ENCODE assay signal across 8 mouse cellular contexts in the genomic region with DNA sequence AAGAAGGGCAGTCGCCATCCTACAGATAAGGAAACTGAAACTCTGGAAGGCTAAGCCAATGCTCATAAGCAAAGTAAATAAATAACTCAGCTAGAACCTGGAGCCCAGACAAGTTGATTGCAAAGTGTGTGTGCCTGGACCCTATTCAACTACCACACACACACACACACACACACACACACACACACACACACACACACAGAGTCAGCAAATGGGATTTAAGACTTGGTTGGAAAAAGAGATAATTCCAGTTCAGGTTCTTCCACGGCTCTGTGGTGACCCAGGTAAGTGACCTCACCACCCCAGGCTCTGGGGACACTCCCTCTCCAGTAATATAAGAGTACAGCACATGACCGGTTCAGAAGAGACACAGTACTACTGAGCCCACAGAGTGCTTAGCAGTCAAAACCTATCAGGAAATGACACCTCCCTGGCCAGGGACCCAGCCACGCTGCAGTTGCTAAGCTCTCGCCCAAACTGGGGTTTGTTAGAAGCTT. TPM values are rescaled to one million over a fixed set of nuclear protein-coding genes. Genes with fewer than 3 reads are reported as not detected.
DNase-seq lines count a peak whose midpoint lies in the region; ATAC-seq and TF ChIP-seq lines count a peak whose summit lies in the region.

No protein-coding gene starts in this region.

- 53% methylated on average over 5 of the region's 5 CpGs for WGBS in limb, embryonic 14.5 days
- WGBS in limb, embryonic 10.5 days: 67% methylated on average over 5 of the region's 5 CpGs
- WGBS in intestine, postnatal 0 days: 5% methylated on average over 5 of the region's 5 CpGs

- no peaks in the 10 kb centered on the region for H3K27me3 ChIP-seq in limb, embryonic 14.5 days (ENCODE audit: control insufficient read depth, insufficient read depth, low read length)
- no peaks in the 10 kb centered on the region for H3K27me3 ChIP-seq in limb, embryonic 10.5 days (ENCODE audit: low read depth, poor library complexity, severe bottlenecking)
- H3K27me3 ChIP-seq in intestine, postnatal 0 days (replicated peaks; ENCODE audit: control insufficient read depth, insufficient read depth, low read length): no peaks in the 10 kb centered on the region

- no peak; the same call in 1 of the 2 replicates for TF ChIP-seq CTCF in intestine, postnatal 0 days (IDR thresholded peaks at IDR 0.05; ENCODE audit: low read depth)

- DNase-seq in limb, embryonic 14.5 days (ENCODE audit: low spot score): peak; percentile 12
- no peak for DNase-seq in limb, embryonic 10.5 days (ENCODE audit: low spot score)
- peak; percentile 27 for DNase-seq in fibroblast of lung, adult 2 months (ENCODE audit: low read depth)
- peak; percentile 51 for DNase-seq in lung, postnatal 25 days (ENCODE audit: low spot score)
- DNase-seq in frontal cortex, postnatal 14 days (ENCODE audit: low spot score in 2 of 2): no peak
- no peak for DNase-seq in right cerebral cortex, adult 2 months (ENCODE audit: low spot score in 2 of 2)
- no peak for DNase-seq in layer of hippocampus, adult 9-10 months (ENCODE audit: low spot score)

- H3K9me3 ChIP-seq in limb, embryonic 14.5 days (ENCODE audit: control insufficient read depth, low read length): no peaks in the 10 kb centered on the region
- no peaks in the 10 kb centered on the region for H3K9me3 ChIP-seq in limb, embryonic 10.5 days (replicated peaks)
- no peaks in the 10 kb centered on the region for H3K9me3 ChIP-seq in intestine, postnatal 0 days (ENCODE audit: control insufficient read depth)

- H3K4me1 ChIP-seq in limb, embryonic 14.5 days (ENCODE audit: control insufficient read depth, insufficient read depth, low read length): 0 out of 2 replicates have a peak, but pooled peaks cover 7% of the 10 kb centered on the region
- H3K4me1 ChIP-seq in limb, embryonic 10.5 days: peaks cover 3% of the 10 kb centered on the region; the same call in 1 of the 2 replicates
- H3K4me1 ChIP-seq in intestine, postnatal 0 days (replicated peaks; ENCODE audit: control insufficient read depth, insufficient read depth, low read length): peaks cover 11% of the 10 kb centered on the region

- no peak for ATAC-seq in limb, embryonic 14.5 days (ENCODE audit: low FRiP score, low read depth)
- peak; percentile 90 for ATAC-seq in intestine, postnatal 0 days

- no peak overlapping the region for H3K9ac ChIP-seq in limb, embryonic 14.5 days (ENCODE audit: low read depth, low read length, severe bottlenecking)
- H3K9ac ChIP-seq in intestine, postnatal 0 days (ENCODE audit: low read depth, low read length): 0 out of 2 replicates have a peak overlapping the region, but pooled peaks have one; percentile 22

- H3K27ac ChIP-seq in limb, embryonic 14.5 days (replicated peaks; ENCODE audit: low read depth, low read length): no peak overlapping the region
- H3K27ac ChIP-seq in limb, embryonic 10.5 days: no peak overlapping the region
- H3K27ac ChIP-seq in intestine, postnatal 0 days (ENCODE audit: low read depth, low read length): peak overlapping the region; percentile 94

- H3K4me2 ChIP-seq in limb, embryonic 14.5 days (replicated peaks; ENCODE audit: low read depth, low read length, severe bottlenecking): no peak overlapping the region
- H3K4me2 ChIP-seq in intestine, postnatal 0 days (replicated peaks; ENCODE audit: low read depth): peak overlapping the region; percentile 18; the same call in 1 of the 2 replicates

- no peaks in the 10 kb centered on the region for H3K36me3 ChIP-seq in limb, embryonic 14.5 days (ENCODE audit: control insufficient read depth, insufficient read depth, low read length)
- H3K36me3 ChIP-seq in limb, embryonic 10.5 days: no peaks in the 10 kb centered on the region
- peaks cover 3% of the 10 kb centered on the region; the same call in 1 of the 2 replicates for H3K36me3 ChIP-seq in intestine, postnatal 0 days (ENCODE audit: control insufficient read depth, insufficient read depth)

- no peak for TF ChIP-seq POLR2A in limb, embryonic 14.5 days (IDR thresholded peaks at IDR 0.05; ENCODE audit: borderline replicate concordance, extremely low read depth, insufficient read depth, insufficient read length)

- no peak overlapping the region for H3K4me3 ChIP-seq in limb, embryonic 14.5 days (replicated peaks; ENCODE audit: low read length)
- no peak overlapping the region for H3K4me3 ChIP-seq in limb, embryonic 10.5 days
- no peak overlapping the region for H3K4me3 ChIP-seq in intestine, postnatal 0 days (ENCODE audit: low read depth, low read length)

RNA-seq across cellular contexts. Expression of gene Sorbs1, which starts 36.1 kb away (rescaled TPM):
- polyA plus RNA-seq in limb, embryonic 14.5 days (2012; rRNA removed): 35.3 and 40.2 TPM in 2 replicates
- polyA plus RNA-seq in limb, embryonic 14.5 days (2014; fragmentation: Nextera tagmentation; extraction: Ambion mirVana): 40.6 and 45.6 TPM in 2 replicates
- 21.1 and 24.5 TPM in 2 replicates for polyA plus RNA-seq in limb, embryonic 10.5 days (2016; fragmentation: Nextera tagmentation; extraction: Ambion mirVana)
- 73.8 and 86.2 TPM in 2 replicates for polyA plus RNA-seq in intestine, postnatal 0 days (2015; fragmentation: Nextera tagmentation; extraction: Ambion mirVana)

Comparison
In these comparisons a context has a peak if more than half of its experiments do, and no peak if none do; other contexts are left out.
1. DNase-seq: peak in limb, embryonic 14.5 days (single experiment), fibroblast of lung, adult 2 months (single experiment) and lung, postnatal 25 days (single experiment); none in limb, embryonic 10.5 days (single experiment), frontal cortex, postnatal 14 days (0 of 2), right cerebral cortex, adult 2 months (0 of 2) and layer of hippocampus, adult 9-10 months (single experiment).